Mouse (Mus musculus): Measurements from ENCODE around the gene Clasrp. TPM values are rescaled to one million over a fixed set of nuclear protein-coding genes. Genes with fewer than 3 reads are reported as not detected.
A peak's percentile ranks its signal among the peaks of the same experiment; 100 is the strongest.
"Not testable (repeated sequence)": the region's sequence is repeated elsewhere in the genome, so short reads cannot be mapped to it uniquely, and the experiment has no call there.

The Clasrp gene
- polyA plus RNA-seq, 1 experiment: 154 TPM

GRCm38 (mm10) chr7:19628536-19629360, 24.5 kb upstream of the Clasrp start:
- TF ChIP-seq POLR2A (IDR thresholded peaks at IDR 0.05; ENCODE audit: borderline replicate concordance, extremely low read depth, insufficient read depth, insufficient read length, poor library complexity, severe bottlenecking) (no peak), CTCF (IDR thresholded peaks at IDR 0.05; ENCODE audit: borderline replicate concordance, extremely low read depth, insufficient read depth, insufficient read length) (no peak)
- peak; percentile 89 for DNase-seq (ENCODE audit: low read depth)

- no peak for DNase-seq (ENCODE audit: low read depth)
- TF ChIP-seq POLR2A (IDR thresholded peaks at IDR 0.05; ENCODE audit: borderline replicate concordance, extremely low read depth, insufficient read depth, insufficient read length, poor library complexity, severe bottlenecking): no peak
Observed at GRCm38 (mm10) chr7:19628192-19628535, 23.9 kb upstream of the Clasrp start.

- TF ChIP-seq CTCF (IDR thresholded peaks at IDR 0.05; ENCODE audit: borderline replicate concordance, extremely low read depth, insufficient read depth, insufficient read length) (no peak), POLR2A (IDR thresholded peaks at IDR 0.05; ENCODE audit: borderline replicate concordance, extremely low read depth, insufficient read depth, insufficient read length, poor library complexity, severe bottlenecking) (no peak)
- no peak for DNase-seq (ENCODE audit: low read depth)
Observed at GRCm38 (mm10) chr7:19627721-19628120, 23.4 kb upstream of the Clasrp start.

GRCm38 (mm10) chr7:19623433-19623832, 19.1 kb upstream of the Clasrp start:
- no peak for DNase-seq (ENCODE audit: low read depth)
- no peak for TF ChIP-seq POLR2A (IDR thresholded peaks at IDR 0.05; ENCODE audit: borderline replicate concordance, extremely low read depth, insufficient read depth, insufficient read length, poor library complexity, severe bottlenecking)

- no peak for DNase-seq (ENCODE audit: low read depth)
- no peak for TF ChIP-seq CTCF (IDR thresholded peaks at IDR 0.05; ENCODE audit: borderline replicate concordance, extremely low read depth, insufficient read depth, insufficient read length)
- TF ChIP-seq POLR2A (IDR thresholded peaks at IDR 0.05; ENCODE audit: borderline replicate concordance, extremely low read depth, insufficient read depth, insufficient read length, poor library complexity, severe bottlenecking): no peak
Observed at GRCm38 (mm10) chr7:19622241-19622640, 18.0 kb upstream of the Clasrp start.

- peak; percentile 29 for DNase-seq (ENCODE audit: low read depth)
- TF ChIP-seq POLR2A (IDR thresholded peaks at IDR 0.05; ENCODE audit: borderline replicate concordance, extremely low read depth, insufficient read depth, insufficient read length, poor library complexity, severe bottlenecking): no peak
- TF ChIP-seq CTCF (IDR thresholded peaks at IDR 0.05; ENCODE audit: borderline replicate concordance, extremely low read depth, insufficient read depth, insufficient read length): no peak
Observed at GRCm38 (mm10) chr7:19620811-19621210, 16.5 kb upstream of the Clasrp start.

GRCm38 (mm10) chr7:19619004-19619801, 14.9 kb upstream of the Clasrp start:
- no peak for TF ChIP-seq POLR2A (IDR thresholded peaks at IDR 0.05; ENCODE audit: borderline replicate concordance, extremely low read depth, insufficient read depth, insufficient read length, poor library complexity, severe bottlenecking)
- TF ChIP-seq CTCF (IDR thresholded peaks at IDR 0.05; ENCODE audit: borderline replicate concordance, extremely low read depth, insufficient read depth, insufficient read length): peak; percentile 86; the same call in 1 of the 2 replicates
- DNase-seq (ENCODE audit: low read depth): peak; percentile 88

GRCm38 (mm10) chr7:19615036-19615577, 10.8 kb upstream of the Clasrp start:
- TF ChIP-seq POLR2A (IDR thresholded peaks at IDR 0.05; ENCODE audit: borderline replicate concordance, extremely low read depth, insufficient read depth, insufficient read length, poor library complexity, severe bottlenecking) (no peak), CTCF (IDR thresholded peaks at IDR 0.05; ENCODE audit: borderline replicate concordance, extremely low read depth, insufficient read depth, insufficient read length) (no peak)
- no peak for DNase-seq (ENCODE audit: low read depth)

GRCm38 (mm10) chr7:19610969-19611368, 6.7 kb upstream of the Clasrp start:
- DNase-seq (ENCODE audit: low read depth): no peak
- TF ChIP-seq POLR2A (IDR thresholded peaks at IDR 0.05; ENCODE audit: borderline replicate concordance, extremely low read depth, insufficient read depth, insufficient read length, poor library complexity, severe bottlenecking) (no peak), CTCF (IDR thresholded peaks at IDR 0.05; ENCODE audit: borderline replicate concordance, extremely low read depth, insufficient read depth, insufficient read length) (peak; percentile 13; the same call in 1 of the 2 replicates)

- no peak for TF ChIP-seq POLR2A (IDR thresholded peaks at IDR 0.05; ENCODE audit: borderline replicate concordance, extremely low read depth, insufficient read depth, insufficient read length, poor library complexity, severe bottlenecking)
- TF ChIP-seq CTCF (IDR thresholded peaks at IDR 0.05; ENCODE audit: borderline replicate concordance, extremely low read depth, insufficient read depth, insufficient read length): no peak
- no peak for DNase-seq (ENCODE audit: low read depth)
Observed at GRCm38 (mm10) chr7:19609641-19610332, 5.5 kb upstream of the Clasrp start.

GRCm38 (mm10) chr7:19607291-19607690, 3.0 kb upstream of the Clasrp start:
- no peak for DNase-seq (ENCODE audit: low read depth)
- TF ChIP-seq CTCF (IDR thresholded peaks at IDR 0.05; ENCODE audit: borderline replicate concordance, extremely low read depth, insufficient read depth, insufficient read length) (no peak), POLR2A (IDR thresholded peaks at IDR 0.05; ENCODE audit: borderline replicate concordance, extremely low read depth, insufficient read depth, insufficient read length, poor library complexity, severe bottlenecking) (no peak)

- DNase-seq (ENCODE audit: low read depth): not testable (repeated sequence)
Observed at GRCm38 (mm10) chr7:19604606-19605214, 424 bp upstream of the Clasrp start.

Measured in brain, embryonic 14.5 days (tissue).